Mouse (Mus musculus) kidney, adult 2 months (tissue): ENCODE measurements around the gene Zfr2. TPM values are rescaled to one million over a fixed set of nuclear protein-coding genes. Genes with fewer than 3 reads are reported as not detected.

ENCODE experiments used
- DNase-seq: peaks from one replicate; pipeline ENCODE4 v3.0.0; 2021
- H3K27ac ChIP-seq: fragments of 200-500 bp; 2 replicates; pipeline ENCODE4 v1.5.1; 2012; ENCODE audit warnings: low read depth, low read length, control low read depth, inconsistent platforms; ENCODE audit not compliant: insufficient read depth
- H3K27me3 ChIP-seq: fragments of 200-500 bp; replicated peaks from 2 replicates; pipeline ENCODE4 v1.6.1; 2012; ENCODE audit warnings: mild to moderate bottlenecking, moderate library complexity, low read length, inconsistent platforms; ENCODE audit not compliant: control insufficient read depth, insufficient read depth
- H3K36me3 ChIP-seq: fragments of 200-500 bp; 2 replicates; pipeline ENCODE4 v1.6.1; 2012; ENCODE audit warnings: mild to moderate bottlenecking, moderate library complexity, low read length, inconsistent platforms; ENCODE audit not compliant: control insufficient read depth, insufficient read depth
- H3K4me1 ChIP-seq: fragments of 200-500 bp; 2 replicates; pipeline ENCODE4 v1.6.1; 2011; ENCODE audit warnings: low read length; ENCODE audit not compliant: control insufficient read depth, insufficient read depth
- H3K4me3 ChIP-seq: fragments of 200-500 bp; 2 replicates; pipeline ENCODE4 v1.5.1; 2011; ENCODE audit warnings: mild to moderate bottlenecking, low read depth, low read length, control low read depth; ENCODE audit not compliant: insufficient read depth
- CTCF ChIP-seq: fragments of 200-500 bp; conservative IDR thresholded peaks from 2 replicates; pipeline ENCODE4 v1.5.1; 2011; ENCODE audit warnings: low read depth, mild to moderate bottlenecking, control low read depth, low read length, moderate library complexity, mixed read lengths; ENCODE audit not compliant: insufficient read depth, insufficient read length
- POLR2A ChIP-seq: fragments of 200-500 bp; IDR thresholded peaks from one replicate; pipeline ENCODE4 v1.6.1; 2011; ENCODE audit warnings: low read depth, low read length, control low read depth
- WGBS: fragments of 180-500 bp; shearing (Covaris S2); methylation state at CpG from one replicate; pipeline ENCODE4 v1.1.7; 2018; 5-methylcytosine and 5-hydroxymethylcytosine counted together
- polyA plus RNA-seq: library from polyadenylated mRNA; depleted of rRNA; stranded (reverse); fragments of >200 nt; gene quantifications from 2 replicates; pipeline ENCODE4 v1.2.3, GENCODE M21; 2012

The Zfr2 gene
- polyA plus RNA-seq, 1 experiment, result 4.6 TPM

- no peak for TF ChIP-seq CTCF
- TF ChIP-seq POLR2A, result no peak
- no peaks in the 10 kb centered on the region for H3K36me3 ChIP-seq
- H3K27ac ChIP-seq, result no peak overlapping the region
- H3K4me3 ChIP-seq, result no peak overlapping the region
- no peaks in the 10 kb centered on the region for H3K27me3 ChIP-seq
- H3K4me1 ChIP-seq, result no peaks in the 10 kb centered on the region
- WGBS, result 48% methylated on average over 1 of the region's 1 CpGs
- no peak for DNase-seq
These were observed 21.9 kb downstream of the Zfr2 start for GRCm38 (mm10) chr10:81254886-81255285.

DNA sequence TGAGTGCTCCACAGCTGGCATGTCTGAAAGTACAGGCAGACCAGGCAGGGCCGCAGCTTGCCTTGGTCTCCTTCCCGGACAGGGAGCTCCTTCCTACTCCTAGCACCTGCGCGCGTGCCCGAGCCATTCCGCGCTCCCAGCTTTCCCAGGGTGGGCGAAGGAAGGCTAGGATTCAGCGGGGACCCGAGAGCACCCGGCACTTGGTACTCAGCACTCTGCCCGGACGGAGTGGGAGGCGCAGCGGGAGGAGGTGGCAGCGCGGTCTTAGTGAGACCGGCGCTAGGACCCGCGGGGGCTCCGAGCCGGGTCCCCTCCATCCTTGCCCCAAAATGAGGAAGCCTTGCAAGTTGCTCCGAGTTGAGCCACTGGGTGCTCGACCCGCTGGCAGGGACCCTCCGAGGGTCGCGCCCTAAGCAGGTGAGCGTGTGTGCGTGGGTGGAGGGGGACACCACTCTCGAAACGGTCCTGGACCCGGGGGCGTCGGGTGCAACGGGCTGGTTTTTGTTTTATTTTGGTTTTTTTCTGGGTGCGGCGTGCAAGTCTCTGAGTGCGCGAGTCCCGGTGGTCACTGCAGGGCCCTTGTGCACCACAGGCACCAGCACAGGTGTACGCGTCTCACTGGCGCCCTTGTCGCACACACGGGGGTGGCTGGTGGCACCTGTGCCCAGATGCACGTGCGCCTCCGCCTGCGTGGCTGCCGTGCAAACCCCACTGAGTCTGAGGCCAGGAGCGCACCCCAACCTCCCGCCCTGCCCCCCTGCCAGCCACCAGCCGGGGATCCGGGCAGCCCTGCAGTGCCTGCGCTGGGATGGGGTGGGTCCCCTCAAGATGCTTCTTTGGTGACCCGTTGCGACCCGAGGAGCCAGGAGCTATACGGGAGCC is 24.4 kb downstream of the Zfr2 start:
- WGBS, result 2% methylated on average over 62 of the region's 62 CpGs
- TF ChIP-seq POLR2A, result no peak
- no peak for TF ChIP-seq CTCF
- no peaks in the 10 kb centered on the region for H3K27me3 ChIP-seq
- H3K4me1 ChIP-seq, result no peaks in the 10 kb centered on the region
- H3K36me3 ChIP-seq, result no peaks in the 10 kb centered on the region
- DNase-seq, result no peak
- peak overlapping the region; percentile 36; the same call in 1 of the 2 replicates for H3K4me3 ChIP-seq
- H3K27ac ChIP-seq, result no peak overlapping the region

- DNase-seq, result no peak
- H3K27ac ChIP-seq, result no peak overlapping the region
- no peak for TF ChIP-seq POLR2A
- TF ChIP-seq CTCF, result no peak
- WGBS, result 42% methylated on average over 21 of the region's 21 CpGs
- no peaks in the 10 kb centered on the region for H3K4me1 ChIP-seq
- H3K4me3 ChIP-seq, result no peak overlapping the region
- H3K36me3 ChIP-seq, result no peaks in the 10 kb centered on the region
- H3K27me3 ChIP-seq, result no peaks in the 10 kb centered on the region
These were observed 26.4 kb downstream of the Zfr2 start for GRCm38 (mm10) chr10:81259225-81259884.

GRCm38 (mm10) chr10:81261025-81261424 is 28.1 kb downstream of the Zfr2 start:
- Histone ChIP-seq H3K27ac (no peak overlapping the region), H3K4me1 (no peaks in the 10 kb centered on the region), H3K36me3 (no peaks in the 10 kb centered on the region), H3K27me3 (no peaks in the 10 kb centered on the region), H3K4me3 (no peak overlapping the region)
- 92% methylated on average over 4 of the region's 4 CpGs for WGBS
- TF ChIP-seq CTCF (no peak), POLR2A (no peak)
- no peak for DNase-seq

- no peaks in the 10 kb centered on the region for H3K36me3 ChIP-seq
- no peak overlapping the region for H3K4me3 ChIP-seq
These were observed 32.6 kb downstream of the Zfr2 start for GRCm38 (mm10) chr10:81265540-81265939.

DNA sequence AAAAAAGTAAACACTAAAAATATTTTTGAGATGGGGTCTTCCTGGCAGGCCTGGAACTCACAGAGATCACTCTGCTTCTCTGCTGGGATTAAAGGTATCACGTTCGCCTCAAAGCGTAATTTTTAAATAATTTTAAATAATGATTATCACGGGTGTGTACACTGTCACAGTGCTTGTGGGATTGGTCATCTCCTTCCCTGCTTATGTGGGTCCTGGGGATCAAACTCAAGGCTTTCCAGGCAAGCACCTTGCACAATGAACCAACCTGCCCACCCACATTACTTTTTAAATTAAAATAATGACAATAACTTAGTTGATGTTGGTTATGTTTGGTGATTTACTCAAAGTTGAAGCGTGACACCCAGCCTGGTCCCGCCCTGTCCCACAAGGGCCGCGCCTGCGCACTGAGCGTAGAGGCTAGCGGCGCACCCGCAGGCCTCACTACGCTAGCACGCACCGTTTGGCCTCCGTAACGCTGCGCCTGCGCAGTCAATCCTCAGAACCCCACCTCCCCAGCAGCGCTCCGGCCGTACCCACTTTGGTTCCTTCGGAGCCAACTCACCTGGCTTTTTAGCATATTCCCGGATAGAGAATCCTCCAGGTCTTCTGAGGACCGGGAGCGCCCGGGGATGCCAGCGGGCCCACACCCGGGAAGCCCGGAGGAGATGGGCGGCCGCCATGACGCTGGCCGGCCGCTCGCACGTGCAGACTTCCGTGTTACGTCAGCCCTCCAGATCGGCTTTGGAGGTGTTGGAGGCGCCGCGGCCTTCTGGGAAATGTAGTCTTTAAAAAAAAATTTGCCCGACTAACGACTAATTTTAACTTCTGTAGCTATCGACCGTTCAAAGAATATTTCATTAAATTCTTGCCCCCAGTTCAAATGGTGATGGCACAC is 33.5 kb downstream of the Zfr2 start, which contains the start of the genes Mrpl54 and Apba3:
Gene Mrpl54 (minus strand): TSS at position 724 of the 895 bp plus-strand sequence.
Gene Apba3 (plus strand): TSS at position 750 of the 895 bp plus-strand sequence.
- TF ChIP-seq CTCF (no peak), POLR2A (no peak)
- Histone ChIP-seq H3K4me1 (no peaks in the 10 kb centered on the region; the same call in 1 of the 2 replicates), H3K4me3 (peak within 1 kb of the TSS; percentile 62), H3K27ac (peak within 1 kb of the TSS; percentile 87), H3K36me3 (peaks cover 2% of the 10 kb centered on the region; the same call in 1 of the 2 replicates), H3K27me3 (no peaks in the 10 kb centered on the region)
- DNase-seq, result peak; percentile 97
- 1% methylated on average over 48 of the region's 48 CpGs for WGBS

More at GRCm38 (mm10) chr10:81265540-81265939, 32.6 kb downstream of the Zfr2 start:
- no peaks in the 10 kb centered on the region for H3K27me3 ChIP-seq
- no peak for DNase-seq
- WGBS, result 95% methylated on average over 8 of the region's 8 CpGs
- TF ChIP-seq CTCF, result no peak
- TF ChIP-seq POLR2A, result no peak
- H3K4me1 ChIP-seq, result no peaks in the 10 kb centered on the region; the same call in 1 of the 2 replicates
- no peak overlapping the region for H3K27ac ChIP-seq
